Mouse (Mus musculus): Measurements from ENCODE around the gene Tmtc2.

DNA sequence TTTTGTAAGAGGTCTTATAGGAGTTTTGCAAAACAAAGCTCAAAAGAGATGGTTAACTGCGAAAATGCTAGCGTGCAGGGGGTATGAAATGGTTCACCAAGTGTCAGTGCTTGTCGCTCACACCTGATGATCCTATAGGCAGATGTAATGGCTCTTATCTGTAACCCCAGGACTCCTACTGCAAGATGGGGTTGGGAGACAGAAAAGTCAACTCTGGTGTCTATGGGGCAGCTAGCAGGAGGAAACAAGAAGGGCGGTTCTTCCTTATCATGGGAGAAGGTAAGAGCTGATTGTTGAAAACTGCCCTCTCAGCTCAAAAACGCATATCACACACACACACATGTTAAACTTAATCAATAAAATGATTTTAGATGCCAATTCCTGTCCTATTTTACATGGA, 351.3 kb downstream of the Tmtc2 start:
- TF ChIP-seq CTCF (IDR thresholded peaks at IDR 0.05; ENCODE audit: low read depth) (no peak), EP300 (optimal IDR thresholded peaks at IDR 0.05) (no peak)

Data from stomach, postnatal 0 days (tissue).